Mouse (Mus musculus): ENCODE measurements around the gene Gpc5. TPM values are rescaled to one million over a fixed set of nuclear protein-coding genes. Genes with fewer than 3 reads are reported as not detected.

Gpc5 gene
- polyA plus RNA-seq, 1 experiment from 2014 or later: 0.05 TPM

- no peaks in the 10 kb centered on the region for H3K27me3 ChIP-seq
- no peaks in the 10 kb centered on the region for H3K9me3 ChIP-seq (replicated peaks)
- no peak overlapping the region for H3K9ac ChIP-seq
- 13% methylated on average over 2 of the region's 2 CpGs for WGBS (ENCODE audit: insufficient replicate concordance)
- H3K36me3 ChIP-seq: no peaks in the 10 kb centered on the region
- no peak for ATAC-seq (ENCODE audit: low read depth)
- H3K27ac ChIP-seq: no peak overlapping the region
- no peak overlapping the region for H3K4me2 ChIP-seq
- no peaks in the 10 kb centered on the region for H3K4me1 ChIP-seq (replicated peaks)
- no peak for DNase-seq
- H3K4me3 ChIP-seq (replicated peaks): no peak overlapping the region
Observed at GRCm38 (mm10) chr14:115436617-115437016, 344.6 kb downstream of the Gpc5 start.

GRCm38 (mm10) chr14:115444789-115445770 is 353.1 kb downstream of the Gpc5 start:
- DNase-seq: no peak
- no peak for ATAC-seq (ENCODE audit: low read depth)

GRCm38 (mm10) chr14:115450938-115451337 is 358.9 kb downstream of the Gpc5 start:
- Histone ChIP-seq H3K36me3 (no peaks in the 10 kb centered on the region), H3K27ac (no peak overlapping the region), H3K9me3 (replicated peaks) (no peaks in the 10 kb centered on the region), H3K27me3 (no peaks in the 10 kb centered on the region), H3K4me2 (no peak overlapping the region), H3K4me3 (replicated peaks) (no peak overlapping the region), H3K9ac (no peak overlapping the region), H3K4me1 (replicated peaks) (no peaks in the 10 kb centered on the region)
- DNase-seq (no peak), ATAC-seq (ENCODE audit: low read depth) (no peak)
- 64% methylated on average over 2 of the region's 2 CpGs for WGBS (ENCODE audit: insufficient replicate concordance)

More at GRCm38 (mm10) chr14:115444789-115445770, 353.1 kb downstream of the Gpc5 start:
- Histone ChIP-seq H3K36me3 (no peaks in the 10 kb centered on the region), H3K4me1 (replicated peaks) (no peaks in the 10 kb centered on the region), H3K4me3 (replicated peaks) (no peak overlapping the region), H3K9me3 (replicated peaks) (no peaks in the 10 kb centered on the region), H3K4me2 (no peak overlapping the region), H3K9ac (no peak overlapping the region), H3K27me3 (no peaks in the 10 kb centered on the region), H3K27ac (no peak overlapping the region)
- 65% methylated on average over 10 of the region's 10 CpGs for WGBS (ENCODE audit: insufficient replicate concordance)

- 50% methylated on average over 5 of the region's 5 CpGs for WGBS (ENCODE audit: insufficient replicate concordance)
- Histone ChIP-seq H3K4me1 (replicated peaks) (no peaks in the 10 kb centered on the region), H3K36me3 (no peaks in the 10 kb centered on the region), H3K9me3 (replicated peaks) (no peaks in the 10 kb centered on the region), H3K4me3 (replicated peaks) (no peak overlapping the region), H3K27me3 (no peaks in the 10 kb centered on the region), H3K4me2 (no peak overlapping the region), H3K9ac (no peak overlapping the region), H3K27ac (no peak overlapping the region)
- no peak for DNase-seq
- no peak for ATAC-seq (ENCODE audit: low read depth)
Observed at GRCm38 (mm10) chr14:115467960-115468359, 375.9 kb downstream of the Gpc5 start.

GRCm38 (mm10) chr14:115475234-115475633 is 383.2 kb downstream of the Gpc5 start:
- Histone ChIP-seq H3K27ac (no peak overlapping the region), H3K9me3 (replicated peaks) (no peaks in the 10 kb centered on the region), H3K9ac (no peak overlapping the region), H3K4me2 (no peak overlapping the region), H3K27me3 (no peaks in the 10 kb centered on the region), H3K4me1 (replicated peaks) (no peaks in the 10 kb centered on the region), H3K36me3 (no peaks in the 10 kb centered on the region), H3K4me3 (replicated peaks) (no peak overlapping the region)
- ATAC-seq (ENCODE audit: low read depth): no peak
- no peak for DNase-seq
- WGBS (ENCODE audit: insufficient replicate concordance): 39% methylated on average over 4 of the region's 4 CpGs

GRCm38 (mm10) chr14:115477360-115477759 is 385.3 kb downstream of the Gpc5 start:
- Histone ChIP-seq H3K4me3 (replicated peaks) (no peak overlapping the region), H3K36me3 (no peaks in the 10 kb centered on the region), H3K4me2 (no peak overlapping the region), H3K9ac (no peak overlapping the region), H3K27me3 (no peaks in the 10 kb centered on the region), H3K9me3 (replicated peaks) (no peaks in the 10 kb centered on the region), H3K4me1 (replicated peaks) (no peaks in the 10 kb centered on the region), H3K27ac (no peak overlapping the region)
- DNase-seq (no peak), ATAC-seq (ENCODE audit: low read depth) (no peak)
- 68% methylated on average over 14 of the region's 14 CpGs for WGBS (ENCODE audit: insufficient replicate concordance)

GRCm38 (mm10) chr14:115485090-115485489 is 393.1 kb downstream of the Gpc5 start:
- Histone ChIP-seq H3K9ac (no peak overlapping the region), H3K4me3 (replicated peaks) (no peak overlapping the region), H3K4me2 (no peak overlapping the region), H3K4me1 (replicated peaks) (no peaks in the 10 kb centered on the region), H3K27ac (no peak overlapping the region), H3K9me3 (replicated peaks) (no peaks in the 10 kb centered on the region), H3K27me3 (no peaks in the 10 kb centered on the region), H3K36me3 (no peaks in the 10 kb centered on the region)
- ATAC-seq (ENCODE audit: low read depth) (no peak), DNase-seq (no peak)

- no peak overlapping the region for H3K4me2 ChIP-seq
- no peaks in the 10 kb centered on the region for H3K27me3 ChIP-seq
- DNase-seq (no peak), ATAC-seq (ENCODE audit: low read depth) (no peak)
- H3K27ac ChIP-seq: no peak overlapping the region
- no peaks in the 10 kb centered on the region for H3K4me1 ChIP-seq (replicated peaks)
- no peak overlapping the region for H3K4me3 ChIP-seq (replicated peaks)
- no peaks in the 10 kb centered on the region for H3K9me3 ChIP-seq (replicated peaks)
- H3K36me3 ChIP-seq: no peaks in the 10 kb centered on the region
- no peak overlapping the region for H3K9ac ChIP-seq
- 66% methylated on average over 6 of the region's 6 CpGs for WGBS (ENCODE audit: insufficient replicate concordance)
Observed at GRCm38 (mm10) chr14:115500794-115501193, 408.8 kb downstream of the Gpc5 start.

- Histone ChIP-seq H3K27ac (no peak overlapping the region), H3K27me3 (no peaks in the 10 kb centered on the region), H3K4me1 (replicated peaks) (no peaks in the 10 kb centered on the region), H3K4me3 (replicated peaks) (no peak overlapping the region), H3K4me2 (no peak overlapping the region), H3K36me3 (no peaks in the 10 kb centered on the region), H3K9me3 (replicated peaks) (0 out of 2 replicates have a peak, but pooled peaks cover 4% of the 10 kb centered on the region), H3K9ac (no peak overlapping the region)
- DNase-seq: no peak
- WGBS (ENCODE audit: insufficient replicate concordance): 55% methylated on average over 4 of the region's 4 CpGs
- ATAC-seq (ENCODE audit: low read depth): no peak
Observed at GRCm38 (mm10) chr14:115546516-115547282, 454.7 kb downstream of the Gpc5 start.

GRCm38 (mm10) chr14:115551996-115552395 is 460.0 kb downstream of the Gpc5 start:
- H3K27ac ChIP-seq: no peak overlapping the region
- no peak overlapping the region for H3K9ac ChIP-seq
- no peak overlapping the region for H3K4me2 ChIP-seq
- no peaks in the 10 kb centered on the region for H3K4me1 ChIP-seq (replicated peaks)
- no peak overlapping the region for H3K4me3 ChIP-seq (replicated peaks)
- H3K9me3 ChIP-seq (replicated peaks): no peaks in the 10 kb centered on the region
- DNase-seq: no peak
- 60% methylated on average over 4 of the region's 4 CpGs for WGBS (ENCODE audit: insufficient replicate concordance)
- no peaks in the 10 kb centered on the region for H3K36me3 ChIP-seq
- ATAC-seq (ENCODE audit: low read depth): no peak
- H3K27me3 ChIP-seq: no peaks in the 10 kb centered on the region

- Histone ChIP-seq H3K4me3 (replicated peaks) (no peak overlapping the region), H3K27me3 (no peaks in the 10 kb centered on the region), H3K27ac (no peak overlapping the region), H3K9ac (no peak overlapping the region), H3K4me1 (replicated peaks) (no peaks in the 10 kb centered on the region), H3K4me2 (no peak overlapping the region), H3K9me3 (replicated peaks) (no peaks in the 10 kb centered on the region), H3K36me3 (no peaks in the 10 kb centered on the region)
- DNase-seq: no peak
- 53% methylated on average over 3 of the region's 3 CpGs for WGBS (ENCODE audit: insufficient replicate concordance)
- no peak for ATAC-seq (ENCODE audit: low read depth)
Observed at GRCm38 (mm10) chr14:115580466-115581255, 488.6 kb downstream of the Gpc5 start.

Data from liver, embryonic 13.5 days (tissue).